Mouse (Mus musculus) embryonic facial prominence, embryonic 14.5 days (tissue): Measurements from ENCODE around the gene Ston2. TPM values are rescaled to one million over a fixed set of nuclear protein-coding genes. Genes with fewer than 3 reads are reported as not detected.

Source experiments
- ATAC-seq: fragments of 200-750 bp; cut with Nextera tagmentation; 2 replicates; pipeline ENCODE4 v1.8.0; 2017; ENCODE audit warnings: low read depth, moderate number of reproducible peaks, moderate TSS enrichment
- DNase-seq: peaks from one replicate; pipeline ENCODE4 v3.0.0-alpha.2; 2015; ENCODE audit warnings: low spot score
- H3K27ac ChIP-seq: fragments of 300-500 bp; sonication (generic); replicated peaks from 2 replicates; pipeline ENCODE4 v1.5.1; 2014; ENCODE audit warnings: low read depth, mild to moderate bottlenecking, low read length, moderate library complexity
- H3K27me3 ChIP-seq: fragments of 300-500 bp; sonication (generic); replicated peaks from 2 replicates; pipeline ENCODE4 v1.6.1; 2014; ENCODE audit warnings: low read length; ENCODE audit not compliant: control insufficient read depth, insufficient read depth
- H3K36me3 ChIP-seq: fragments of 300-500 bp; sonication (generic); 2 replicates; pipeline ENCODE4 v1.6.1; 2014; ENCODE audit warnings: low read length, mixed read lengths; ENCODE audit not compliant: control insufficient read depth, insufficient read depth
- H3K4me1 ChIP-seq: fragments of 300-500 bp; sonication (generic); 2 replicates; pipeline ENCODE4 v1.6.1; 2014; ENCODE audit warnings: antibody characterized with exemption, low read length; ENCODE audit not compliant: control insufficient read depth, insufficient read depth
- H3K4me2 ChIP-seq: fragments of 300-500 bp; sonication (generic); 2 replicates; pipeline ENCODE4 v1.6.1; 2014; ENCODE audit warnings: low read depth, mild to moderate bottlenecking, low read length, moderate library complexity, mixed read lengths
- H3K4me3 ChIP-seq: fragments of 300-500 bp; sonication (generic); 2 replicates; pipeline ENCODE4 v1.5.1; 2014; ENCODE audit warnings: low read depth, mild to moderate bottlenecking, low read length
- H3K9ac ChIP-seq: fragments of 300-500 bp; sonication (generic); 2 replicates; pipeline ENCODE4 v1.6.1; 2014; ENCODE audit warnings: low read depth, mild to moderate bottlenecking, low read length, moderate library complexity, mixed read lengths
- H3K9me3 ChIP-seq: fragments of 300-500 bp; sonication (generic); 2 replicates; pipeline ENCODE4 v1.6.1; 2016; ENCODE audit warnings: low read length; ENCODE audit not compliant: control insufficient read depth
- WGBS: fragments of 180-500 bp; shearing (Covaris S2); extraction: QIAGEN DNeasy Blood & Tissue Kit; methylation state at CpG from one replicate; pipeline ENCODE4 v1.1.7; 2014; 5-methylcytosine and 5-hydroxymethylcytosine counted together
- polyA plus RNA-seq: library from polyadenylated mRNA; unstranded; fragments of >200 nt; fragmentation: Nextera tagmentation; extraction: Ambion mirVana; gene quantifications from 2 replicates; pipeline ENCODE4 v1.2.1, GENCODE M21; 2014

Ston2 gene
- polyA plus RNA-seq, 1 experiment from 2014 or later, result 10.5 TPM

DNA sequence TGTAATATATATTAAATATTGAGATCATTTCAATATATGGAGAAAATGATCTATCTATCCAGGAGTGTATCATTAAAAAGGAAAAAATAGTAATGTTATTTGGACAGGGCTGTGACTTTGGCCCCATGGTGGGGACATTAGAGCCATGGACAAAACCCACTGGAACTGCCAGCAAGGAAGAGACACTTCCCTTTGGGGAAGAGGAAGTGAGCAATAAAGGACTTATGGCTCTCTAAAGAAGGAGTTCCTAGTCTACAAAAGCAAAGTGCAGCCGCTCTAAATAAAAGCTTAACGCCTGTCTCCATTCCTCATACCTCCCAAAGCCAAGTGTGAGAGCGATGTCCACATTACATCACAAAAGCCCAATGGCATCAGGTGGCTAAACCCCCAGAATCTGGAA, 121.6 kb downstream of the Ston2 start:
- H3K4me3 ChIP-seq, result no peak overlapping the region
- no peaks in the 10 kb centered on the region for H3K36me3 ChIP-seq
- ATAC-seq (no peak), DNase-seq (no peak)
- no peak overlapping the region for H3K4me2 ChIP-seq
- H3K9ac ChIP-seq, result no peak overlapping the region
- H3K27me3 ChIP-seq, result no peaks in the 10 kb centered on the region
- H3K27ac ChIP-seq, result no peak overlapping the region
- no peaks in the 10 kb centered on the region for H3K4me1 ChIP-seq
- 89% methylated on average over 3 of the region's 3 CpGs for whole genome bisulfite sequencing
- H3K9me3 ChIP-seq, result no peaks in the 10 kb centered on the region

DNA sequence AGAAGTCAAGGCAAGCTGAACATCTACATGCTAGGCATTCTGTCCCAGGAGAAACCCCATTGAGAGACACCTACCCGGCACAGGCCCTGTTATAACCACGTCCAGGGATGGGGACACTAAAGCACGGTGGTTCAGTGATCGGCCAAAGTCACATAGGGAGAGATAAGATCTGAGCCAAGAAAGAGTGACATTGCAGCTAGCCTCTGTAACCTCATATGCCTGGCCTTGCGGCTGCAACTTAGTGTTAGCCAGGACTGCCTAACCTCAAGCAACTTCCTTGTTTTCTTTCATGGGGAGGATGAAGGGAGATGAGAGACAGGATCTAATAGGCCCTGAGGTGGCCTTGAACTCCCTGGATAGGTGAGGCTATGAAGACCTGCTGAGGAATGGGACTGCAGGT, 122.8 kb downstream of the Ston2 start:
- no peak overlapping the region for H3K9ac ChIP-seq
- no peaks in the 10 kb centered on the region for H3K9me3 ChIP-seq
- ATAC-seq (no peak), DNase-seq (no peak)
- no peaks in the 10 kb centered on the region for H3K36me3 ChIP-seq
- no peaks in the 10 kb centered on the region for H3K4me1 ChIP-seq
- WGBS, result 82% methylated on average over 5 of the region's 5 CpGs
- no peak overlapping the region for H3K27ac ChIP-seq
- H3K27me3 ChIP-seq, result no peaks in the 10 kb centered on the region
- H3K4me2 ChIP-seq, result no peak overlapping the region
- no peak overlapping the region for H3K4me3 ChIP-seq

DNA sequence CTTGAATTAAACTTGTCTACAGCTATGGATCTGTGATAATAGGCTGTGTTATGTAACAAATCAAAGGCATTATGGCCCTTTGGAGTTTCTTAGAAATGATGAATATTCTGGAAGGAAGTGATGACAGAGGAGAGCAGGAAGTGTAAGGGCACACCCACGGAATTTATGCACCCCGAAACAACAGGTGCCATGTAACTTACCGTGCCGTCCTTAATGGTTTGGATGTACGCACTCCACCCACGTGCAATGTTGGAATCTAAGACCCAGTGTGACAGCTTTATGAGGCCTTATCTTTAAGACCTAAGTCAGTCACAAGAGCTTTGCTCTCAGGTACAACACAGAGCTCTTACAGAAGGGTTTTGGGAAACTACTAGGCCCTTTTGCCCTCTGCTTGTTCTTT, 124.9 kb downstream of the Ston2 start:
- no peak for ATAC-seq
- Histone ChIP-seq H3K9me3 (no peaks in the 10 kb centered on the region), H3K4me1 (no peaks in the 10 kb centered on the region), H3K9ac (no peak overlapping the region), H3K36me3 (no peaks in the 10 kb centered on the region), H3K4me2 (no peak overlapping the region), H3K27me3 (no peaks in the 10 kb centered on the region), H3K27ac (no peak overlapping the region), H3K4me3 (no peak overlapping the region)
- WGBS, result 68% methylated on average over 6 of the region's 6 CpGs
- no peak for DNase-seq

DNA sequence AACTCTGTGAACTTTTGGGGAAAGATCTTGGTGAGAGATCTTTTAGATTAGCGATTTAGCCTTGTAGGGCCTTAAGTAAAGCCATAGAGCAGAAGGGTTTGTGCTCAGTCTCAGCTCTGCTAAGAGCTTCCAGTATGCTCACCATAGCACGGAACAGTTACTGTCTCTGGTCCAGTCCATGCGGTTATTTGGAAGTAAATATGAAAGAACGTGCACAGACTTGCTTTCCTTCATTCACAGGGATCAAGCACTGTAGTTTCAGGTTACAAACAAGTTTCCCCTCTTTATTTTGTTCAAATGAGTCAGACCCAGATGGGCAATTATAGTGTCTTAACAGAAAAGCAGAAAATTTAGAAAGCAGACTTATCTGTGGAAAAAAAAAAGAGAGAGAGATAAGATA, 125.3 kb downstream of the Ston2 start:
- WGBS, result 45% methylated on average over 4 of the region's 4 CpGs
- Histone ChIP-seq H3K9ac (no peak overlapping the region), H3K27ac (no peak overlapping the region), H3K4me3 (no peak overlapping the region), H3K36me3 (no peaks in the 10 kb centered on the region), H3K9me3 (no peaks in the 10 kb centered on the region), H3K27me3 (no peaks in the 10 kb centered on the region), H3K4me2 (no peak overlapping the region), H3K4me1 (no peaks in the 10 kb centered on the region)
- peak; percentile 78; the same call in 1 of the 2 replicates for ATAC-seq
- peak; percentile 69 for DNase-seq

DNA sequence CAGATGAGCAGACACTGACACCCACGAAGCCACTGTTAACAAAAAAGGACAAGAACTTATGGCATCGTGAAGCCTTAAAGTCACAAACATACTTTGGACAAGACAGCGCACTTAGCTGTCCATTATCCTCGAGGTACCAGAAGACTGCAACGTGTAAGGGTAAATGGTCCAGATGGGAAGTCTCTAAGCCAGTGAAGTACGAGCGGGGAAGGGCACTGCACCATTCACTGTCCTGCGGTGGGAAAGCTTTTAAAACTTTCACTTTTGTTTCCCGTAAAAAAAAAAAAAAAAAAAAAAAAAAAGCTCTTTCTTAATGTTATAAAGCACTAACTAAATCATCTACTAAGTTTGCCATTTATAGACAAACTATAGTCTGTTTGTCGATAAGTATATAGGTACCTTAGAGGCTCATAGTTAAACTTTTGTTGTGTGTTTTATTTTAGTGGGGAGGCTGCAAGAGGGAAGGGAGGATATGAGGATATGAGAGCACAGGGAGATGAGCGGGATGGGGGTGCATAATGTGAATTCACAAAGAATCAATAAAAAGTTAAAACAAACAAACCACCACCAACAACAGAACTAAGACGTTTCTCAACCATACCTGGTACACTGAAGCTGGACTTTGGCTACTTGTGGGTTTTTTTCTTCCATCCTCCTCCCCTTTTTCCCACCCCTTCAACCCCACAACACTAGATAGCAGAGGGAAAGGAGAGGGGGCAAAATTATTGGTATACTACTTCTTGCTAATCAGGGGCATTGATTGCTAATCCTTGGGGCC, 127.4 kb downstream of the Ston2 start:
- ATAC-seq, result no peak
- no peaks in the 10 kb centered on the region for H3K36me3 ChIP-seq
- WGBS, result 88% methylated on average over 12 of the region's 12 CpGs

DNA sequence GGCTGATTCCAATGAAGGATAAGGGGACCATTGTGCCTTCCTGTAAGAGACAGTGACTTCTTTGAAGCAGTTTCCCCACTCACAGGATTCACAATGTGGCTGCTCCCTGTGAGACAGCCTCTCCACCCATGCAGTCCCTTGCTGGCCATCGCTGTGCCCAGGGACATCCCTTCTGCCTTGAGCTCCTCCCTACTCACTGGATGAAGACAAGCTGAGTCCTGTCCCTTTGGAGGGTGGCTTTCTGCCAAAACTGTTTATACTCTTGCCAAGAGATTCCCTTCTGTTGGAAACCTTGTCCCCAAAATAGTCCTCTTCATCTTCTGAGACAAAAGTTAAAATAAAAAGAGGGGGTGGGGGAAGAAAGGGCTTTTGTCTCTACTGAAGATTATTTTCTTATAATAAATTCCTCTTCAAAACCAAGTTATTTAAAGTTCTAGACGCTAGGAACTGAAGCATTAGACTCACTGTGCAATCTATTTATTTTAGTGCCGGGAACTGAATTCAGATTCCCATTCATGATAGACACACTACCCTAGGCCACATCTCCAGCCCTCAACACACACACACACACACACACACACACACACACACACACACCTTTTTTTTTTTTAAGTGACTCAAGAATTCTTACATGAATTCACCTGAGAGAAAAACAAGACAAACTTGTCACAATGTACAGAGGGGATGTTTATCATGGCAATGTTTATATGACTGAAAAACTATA, 133.6 kb downstream of the Ston2 start:
- 62% methylated on average over 3 of the region's 3 CpGs for WGBS
- H3K9ac ChIP-seq, result no peak overlapping the region
- no peak overlapping the region for H3K4me2 ChIP-seq
- DNase-seq, result peak; percentile 68
- H3K27ac ChIP-seq, result no peak overlapping the region
- no peaks in the 10 kb centered on the region for H3K36me3 ChIP-seq
- peak; percentile 74 for ATAC-seq
- no peaks in the 10 kb centered on the region for H3K9me3 ChIP-seq
- no peak overlapping the region for H3K4me3 ChIP-seq
- no peaks in the 10 kb centered on the region for H3K27me3 ChIP-seq
- no peaks in the 10 kb centered on the region for H3K4me1 ChIP-seq

More for the DNA sequence above, 127.4 kb downstream of the Ston2 start:
- DNase-seq, result no peak
- no peak overlapping the region for H3K27ac ChIP-seq
- no peak overlapping the region for H3K9ac ChIP-seq
- no peak overlapping the region for H3K4me2 ChIP-seq
- no peaks in the 10 kb centered on the region for H3K4me1 ChIP-seq
- no peak overlapping the region for H3K4me3 ChIP-seq
- no peaks in the 10 kb centered on the region for H3K9me3 ChIP-seq
- no peaks in the 10 kb centered on the region for H3K27me3 ChIP-seq

DNA sequence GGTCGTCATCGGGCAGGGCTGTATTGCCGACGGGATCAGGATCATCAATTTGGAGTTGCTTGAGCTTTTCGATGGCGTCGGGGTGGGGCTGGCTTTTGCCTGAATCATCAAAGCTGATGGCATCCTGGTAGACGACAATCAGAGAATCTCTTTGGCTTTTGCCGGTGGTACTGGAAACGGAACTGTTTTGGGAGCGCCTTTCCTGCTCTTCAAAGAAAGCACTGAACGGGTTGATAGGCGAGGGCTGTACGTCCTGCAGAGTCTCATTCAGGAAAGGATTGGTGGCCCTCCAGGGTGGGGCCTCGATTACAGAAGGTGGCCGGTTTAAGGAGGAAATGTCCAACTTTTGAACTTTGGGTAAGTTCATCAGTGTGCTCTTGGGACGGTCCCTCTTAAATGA, 139.8 kb downstream of the Ston2 start:
- H3K4me3 ChIP-seq, result no peak overlapping the region
- ATAC-seq (no peak), DNase-seq (no peak)
- H3K9me3 ChIP-seq, result peaks cover 8% of the 10 kb centered on the region; the same call in 1 of the 2 replicates
- no peak overlapping the region for H3K9ac ChIP-seq
- no peak overlapping the region for H3K27ac ChIP-seq
- no peak overlapping the region for H3K4me2 ChIP-seq
- H3K4me1 ChIP-seq, result no peaks in the 10 kb centered on the region
- peaks cover 11% of the 10 kb centered on the region for H3K36me3 ChIP-seq
- H3K27me3 ChIP-seq, result no peaks in the 10 kb centered on the region
- WGBS, result 94% methylated on average over 17 of the region's 17 CpGs

DNA sequence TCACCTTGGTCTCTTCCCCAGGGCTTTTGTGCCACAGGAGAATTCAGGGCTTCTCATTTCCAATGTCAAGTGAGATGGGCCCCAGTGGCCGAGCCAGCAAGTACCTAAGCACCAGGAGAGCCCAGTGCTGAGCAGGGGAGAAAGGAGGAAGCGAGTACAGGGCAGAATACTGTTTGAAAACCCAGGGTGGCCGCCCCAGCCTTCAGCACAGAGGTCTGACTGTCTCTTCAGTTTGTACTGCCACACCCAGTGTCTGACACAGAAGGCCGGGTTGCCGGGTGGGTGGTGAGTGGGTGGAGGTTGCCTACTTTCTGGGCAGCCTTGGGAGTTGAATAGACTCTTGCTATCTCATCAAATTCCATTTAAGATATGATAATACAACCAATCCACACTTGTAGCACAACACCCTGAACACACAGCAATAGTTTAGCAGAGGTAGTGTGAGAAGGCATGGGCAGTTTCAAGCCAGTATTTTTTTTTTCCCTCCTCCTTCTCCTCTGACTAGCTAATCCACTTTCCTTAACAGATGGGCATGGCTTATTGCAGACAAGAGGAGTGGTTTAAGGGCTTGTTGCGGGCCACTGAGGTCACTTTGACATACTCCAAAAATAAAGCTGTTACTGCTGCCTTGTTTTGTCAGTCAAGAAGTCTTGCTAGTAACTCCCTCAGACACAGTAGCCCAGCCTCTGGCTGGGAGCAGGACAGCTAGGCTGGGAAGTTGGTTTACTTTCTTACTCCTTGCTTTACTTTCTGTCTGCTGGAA, 142.6 kb downstream of the Ston2 start:
- ATAC-seq (no peak), DNase-seq (no peak)
- no peak overlapping the region for H3K4me2 ChIP-seq
- peaks cover 11% of the 10 kb centered on the region for H3K36me3 ChIP-seq
- no peak overlapping the region for H3K9ac ChIP-seq
- no peaks in the 10 kb centered on the region for H3K27me3 ChIP-seq
- H3K9me3 ChIP-seq, result peaks cover 8% of the 10 kb centered on the region; the same call in 1 of the 2 replicates
- no peak overlapping the region for H3K4me3 ChIP-seq
- H3K4me1 ChIP-seq, result 0 out of 2 replicates have a peak, but pooled peaks cover 2% of the 10 kb centered on the region
- no peak overlapping the region for H3K27ac ChIP-seq
- WGBS, result 80% methylated on average over 6 of the region's 6 CpGs
